Comparison of ENCODE assay signal across 29 mouse cellular contexts in the genomic region with DNA sequence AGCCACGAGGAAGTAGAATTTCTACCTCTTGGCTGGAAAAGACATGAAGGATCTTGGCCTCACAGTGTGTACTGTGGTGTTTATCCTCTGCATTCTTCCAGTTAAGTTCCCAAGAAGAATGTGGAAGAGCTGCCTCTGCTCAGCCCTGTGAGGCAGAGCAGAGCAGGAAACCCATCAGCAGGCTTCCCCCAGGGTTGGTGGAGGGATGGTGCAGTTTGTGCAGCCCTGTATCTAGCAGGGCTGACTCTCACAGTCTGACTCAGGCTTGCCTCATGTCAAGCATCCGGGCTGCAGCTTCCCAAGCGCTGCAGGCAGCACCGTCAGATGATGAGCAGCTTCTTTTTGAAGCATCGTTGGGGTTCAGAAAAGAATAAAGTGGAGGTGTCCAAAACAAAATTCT. TPM values are rescaled to one million over a fixed set of nuclear protein-coding genes. Genes with fewer than 3 reads are reported as not detected.
DNase-seq lines count a peak whose midpoint lies in the region; ATAC-seq lines count a peak whose summit lies in the region.
"Had no signal": no experiment of that assay in that cellular context is flagged by ENCODE, and none has a peak within 500 bp of the region (broad histone marks: within the 10 kb centered on the region; RNA-seq: fewer than 3 reads in every experiment).

No protein-coding gene starts in this region.

- no peak overlapping the region for H3K4me2 ChIP-seq in hindbrain, embryonic 12.5 days (replicated peaks)
- H3K4me2 ChIP-seq: forebrain, embryonic 12.5 days; liver, embryonic 11.5 days had no signal

- WGBS in hindbrain, embryonic 12.5 days: 83% methylated on average over 5 of the region's 5 CpGs

- H3K4me1 ChIP-seq in hindbrain, embryonic 12.5 days: no peaks in the 10 kb centered on the region
- H3K4me1 ChIP-seq: forebrain, embryonic 12.5 days had no signal

- no peaks in the 10 kb centered on the region for H3K27me3 ChIP-seq in hindbrain, embryonic 12.5 days
- H3K27me3 ChIP-seq: forebrain, embryonic 12.5 days had no signal

- H3K27ac ChIP-seq in hindbrain, embryonic 12.5 days: no peak overlapping the region
- H3K27ac ChIP-seq: forebrain, embryonic 12.5 days; heart, adult 2 months had no signal

- H3K4me3 ChIP-seq in hindbrain, embryonic 12.5 days: no peak overlapping the region
- H3K4me3 ChIP-seq: forebrain, embryonic 12.5 days; heart, adult 2 months; myocyte had no signal

- peak; percentile 17 for DNase-seq in adrenal gland, postnatal 25 days
- no peak for DNase-seq in adrenal gland, adult 18-20 months (ENCODE audit: low spot score in 2 of 2)
- DNase-seq in kidney, postnatal 4 days: peak; percentile 5 to 10
- no peak for DNase-seq in kidney, postnatal 14 days
- peak; percentile 34 for DNase-seq in 3T3-L1 (ENCODE audit: low read depth, low spot score)
- peak; percentile 10 for DNase-seq in T-cell, adult 2 months (ENCODE audit: low spot score)
- DNase-seq: B cell, adult 2 months; cerebellum, adult 9-10 months; gastrocnemius, postnatal 14 days; heart, adult 2 months; kidney, adult 8-10 months; layer of hippocampus, postnatal 36 days; left cerebral cortex, postnatal 4 days; lung, postnatal 10 days; midbrain, embryonic 14.5 days; retina, postnatal 1 day had no signal

- no peaks in the 10 kb centered on the region for H3K36me3 ChIP-seq in hindbrain, embryonic 12.5 days
- H3K36me3 ChIP-seq: forebrain, embryonic 12.5 days had no signal

- no peak overlapping the region for H3K9ac ChIP-seq in hindbrain, embryonic 12.5 days
- H3K9ac ChIP-seq: forebrain, embryonic 12.5 days had no signal

- H3K9me3 ChIP-seq in hindbrain, embryonic 12.5 days (replicated peaks): no peaks in the 10 kb centered on the region
- H3K9me3 ChIP-seq: forebrain, embryonic 12.5 days had no signal

- no peak for ATAC-seq in hindbrain, embryonic 12.5 days (ENCODE audit: low FRiP score)
- ATAC-seq in activated CD4-positive, CD25-positive, alpha-beta regulatory T cell, adult 4 months: no peak
- ATAC-seq: hindbrain, embryonic 16.5 days had no signal

RNA-seq across cellular contexts. Expression of a gene that starts 10.3 kb away (rescaled TPM):
- total RNA-seq in adrenal gland, postnatal 25 days (2021): 0.15 TPM in 1 of 2 replicates, not detected in the other
- not detected for total RNA-seq in adrenal gland, adult 18-20 months (2021)
- polyA plus RNA-seq in hindbrain, embryonic 12.5 days (2016; fragmentation: Nextera tagmentation; extraction: Ambion mirVana): not detected in 2 replicates
- not detected for polyA plus RNA-seq in activated CD4-positive, CD25-positive, alpha-beta regulatory T cell, adult 4 months (2017; shearing (Covaris generic))
- total RNA-seq: adrenal gland, postnatal 36 days; gastrocnemius, postnatal 14 days; heart, adult 2 months; heart, postnatal 25 days; layer of hippocampus, adult 18-20 months; layer of hippocampus, postnatal 36 days; left cerebral cortex, postnatal 4 days; megakaryocyte, adult 5-6 weeks; neutrophil, adult 5-6 weeks had no signal
- polyA plus RNA-seq: forebrain, embryonic 12.5 days; frontal cortex, adult 2 months; heart, adult 2 months; liver, embryonic 11.5 days; midbrain, embryonic 14.5 days; small intestine, adult 2 months had no signal

RNA-seq across cellular contexts. Expression of a gene that starts 40.0 kb away (rescaled TPM):
- total RNA-seq in adrenal gland, postnatal 25 days (2021): 40.6 and 42.7 TPM in 2 replicates
- 10 to 100 TPM; 31.7 to 32.0 TPM for total RNA-seq in adrenal gland, adult 18-20 months (2021)
- 17.5 and 17.9 TPM in 2 replicates for polyA plus RNA-seq in hindbrain, embryonic 12.5 days (2016; fragmentation: Nextera tagmentation; extraction: Ambion mirVana)
- polyA plus RNA-seq in activated CD4-positive, CD25-positive, alpha-beta regulatory T cell, adult 4 months (2017; shearing (Covaris generic)): 10 to 100 TPM; 17.5 to 19.7 TPM

Comparison
In these comparisons a context has a peak if more than half of its experiments do, and no peak if none do; other contexts are left out.
1. DNase-seq: peak in adrenal gland, postnatal 25 days (single experiment), kidney, postnatal 4 days (2 of 2), 3T3-L1 (single experiment) and T-cell, adult 2 months (single experiment); none in adrenal gland, adult 18-20 months (0 of 2) and kidney, postnatal 14 days (single experiment).